Mouse (Mus musculus) hindbrain, postnatal 0 days (tissue): ENCODE measurements at regions not wholly inside any gene's neighbourhood (a gene's known extent, or its start where the extent isn't known, plus 50 kb on each side); places are given as distances from the start of the nearest gene placed in this dataset.

Source experiments
- ATAC-seq: fragments of 200-750 bp; cut with Nextera tagmentation; 2 replicates; pipeline ENCODE4 v1.8.0; 2017; ENCODE audit warnings: mild to moderate bottlenecking, moderate TSS enrichment, moderate library complexity
- DNase-seq: peaks from one replicate; pipeline ENCODE4 v3.0.0-alpha.2; 2015; ENCODE audit warnings: low spot score
- H3K27ac ChIP-seq: fragments of 300-500 bp; sonication (generic); 2 replicates; pipeline ENCODE4 v1.5.1; 2014; ENCODE audit warnings: mild to moderate bottlenecking
- H3K27me3 ChIP-seq: fragments of 300-500 bp; sonication (generic); 2 replicates; pipeline ENCODE4 v1.6.1; 2014; ENCODE audit warnings: low read length, mixed read lengths; ENCODE audit not compliant: insufficient read depth
- H3K36me3 ChIP-seq: fragments of 300-500 bp; sonication (generic); 2 replicates; pipeline ENCODE4 v1.6.1; 2014; ENCODE audit warnings: low read length, mixed read lengths; ENCODE audit not compliant: insufficient read depth
- H3K4me1 ChIP-seq: fragments of 300-500 bp; sonication (generic); 2 replicates; pipeline ENCODE4 v1.6.1; 2014; ENCODE audit warnings: antibody characterized with exemption, low read length, mixed read lengths; ENCODE audit not compliant: insufficient read depth
- H3K4me2 ChIP-seq: fragments of 300-500 bp; sonication (generic); 2 replicates; pipeline ENCODE4 v1.6.1; 2014; ENCODE audit warnings: low read depth, mild to moderate bottlenecking, low read length, moderate library complexity, mixed read lengths
- H3K4me3 ChIP-seq: fragments of 300-500 bp; sonication (generic); 2 replicates; pipeline ENCODE4 v1.5.1; 2014; ENCODE audit warnings: low read length
- H3K9ac ChIP-seq: fragments of 300-500 bp; sonication (generic); replicated peaks from 2 replicates; pipeline ENCODE4 v1.6.1; 2014; ENCODE audit warnings: mild to moderate bottlenecking, low read length, moderate library complexity, mixed read lengths
- H3K9me3 ChIP-seq: fragments of 300-500 bp; sonication (generic); 2 replicates; pipeline ENCODE4 v1.6.1; 2016; ENCODE audit warnings: low read length, mixed read lengths
- CTCF ChIP-seq: IDR thresholded peaks from 2 replicates; pipeline ENCODE4 v1.5.1; 2016; ENCODE audit warnings: antibody characterized with exemption, control low read depth, low read depth
- WGBS: fragments of 180-500 bp; shearing (Covaris S2); extraction: QIAGEN DNeasy Blood & Tissue Kit; methylation state at CpG from one replicate; pipeline ENCODE4 v1.1.7; 2014; 5-methylcytosine and 5-hydroxymethylcytosine counted together

GRCm38 (mm10) chr3:137057911-137058260 is 283.0 kb upstream of the Emcn start:
- Histone ChIP-seq H3K9me3 (no peaks in the 10 kb centered on the region), H3K4me2 (no peak overlapping the region), H3K27me3 (no peaks in the 10 kb centered on the region), H3K9ac (no peak overlapping the region), H3K36me3 (no peaks in the 10 kb centered on the region), H3K27ac (peak overlapping the region; percentile 33; the same call in 1 of the 2 replicates), H3K4me1 (0 out of 2 replicates have a peak, but pooled peaks cover 4% of the 10 kb centered on the region), H3K4me3 (no peak overlapping the region)
- no peak for TF ChIP-seq CTCF
- ATAC-seq: no peak
- DNase-seq: no peak
- WGBS: 78% methylated on average over 4 of the region's 4 CpGs

- 79% methylated on average over 2 of the region's 2 CpGs for WGBS
- no peak overlapping the region for H3K27ac ChIP-seq
- no peaks in the 10 kb centered on the region for H3K36me3 ChIP-seq
- DNase-seq (no peak), ATAC-seq (no peak)
- no peaks in the 10 kb centered on the region for H3K9me3 ChIP-seq
- H3K27me3 ChIP-seq: no peaks in the 10 kb centered on the region
- no peak overlapping the region for H3K4me2 ChIP-seq
- no peak for TF ChIP-seq CTCF
- 0 out of 2 replicates have a peak, but pooled peaks cover 2% of the 10 kb centered on the region for H3K4me1 ChIP-seq
- H3K4me3 ChIP-seq: no peak overlapping the region
- H3K9ac ChIP-seq: no peak overlapping the region
These were observed 278.8 kb upstream of the Emcn start for GRCm38 (mm10) chr3:137062067-137062466.

GRCm38 (mm10) chr3:137067336-137067735 is 273.5 kb upstream of the Emcn start:
- Histone ChIP-seq H3K4me1 (no peaks in the 10 kb centered on the region), H3K9me3 (no peaks in the 10 kb centered on the region), H3K27ac (no peak overlapping the region), H3K4me3 (no peak overlapping the region), H3K36me3 (no peaks in the 10 kb centered on the region), H3K4me2 (no peak overlapping the region), H3K27me3 (no peaks in the 10 kb centered on the region), H3K9ac (no peak overlapping the region)
- TF ChIP-seq CTCF: no peak
- DNase-seq (peak; percentile 59), ATAC-seq (no peak)
- WGBS: 58% methylated on average over 1 of the region's 1 CpGs

GRCm38 (mm10) chr3:137069334-137069733 is 271.5 kb upstream of the Emcn start:
- Histone ChIP-seq H3K4me3 (no peak overlapping the region), H3K36me3 (no peaks in the 10 kb centered on the region), H3K4me1 (no peaks in the 10 kb centered on the region), H3K9ac (no peak overlapping the region), H3K27ac (no peak overlapping the region), H3K27me3 (no peaks in the 10 kb centered on the region), H3K4me2 (no peak overlapping the region), H3K9me3 (no peaks in the 10 kb centered on the region)
- no peak for DNase-seq
- no peak for TF ChIP-seq CTCF
- no peak for ATAC-seq
- 98% methylated on average over 3 of the region's 3 CpGs for WGBS

- ATAC-seq (no peak), DNase-seq (no peak)
- Histone ChIP-seq H3K4me2 (no peak overlapping the region), H3K27ac (no peak overlapping the region), H3K4me1 (no peaks in the 10 kb centered on the region), H3K36me3 (no peaks in the 10 kb centered on the region), H3K4me3 (no peak overlapping the region), H3K9me3 (no peaks in the 10 kb centered on the region), H3K27me3 (no peaks in the 10 kb centered on the region), H3K9ac (no peak overlapping the region)
- no peak for TF ChIP-seq CTCF
- whole genome bisulfite sequencing: 75% methylated on average over 13 of the region's 13 CpGs
These were observed 262.9 kb upstream of the Emcn start for GRCm38 (mm10) chr3:137077718-137078599.

GRCm38 (mm10) chr3:137078600-137078975 is 262.3 kb upstream of the Emcn start:
- Histone ChIP-seq H3K27me3 (no peaks in the 10 kb centered on the region), H3K9me3 (no peaks in the 10 kb centered on the region), H3K4me2 (no peak overlapping the region), H3K27ac (no peak overlapping the region), H3K9ac (no peak overlapping the region), H3K4me1 (no peaks in the 10 kb centered on the region), H3K36me3 (no peaks in the 10 kb centered on the region), H3K4me3 (no peak overlapping the region)
- DNase-seq (no peak), ATAC-seq (no peak)
- no peak for TF ChIP-seq CTCF
- WGBS: 69% methylated on average over 3 of the region's 3 CpGs

GRCm38 (mm10) chr3:137086896-137087295 is 254.0 kb upstream of the Emcn start:
- Histone ChIP-seq H3K4me3 (no peak overlapping the region), H3K9me3 (no peaks in the 10 kb centered on the region), H3K4me2 (no peak overlapping the region), H3K4me1 (no peaks in the 10 kb centered on the region), H3K36me3 (no peaks in the 10 kb centered on the region), H3K27me3 (no peaks in the 10 kb centered on the region), H3K9ac (no peak overlapping the region), H3K27ac (no peak overlapping the region)
- no peak for DNase-seq
- WGBS: 88% methylated on average over 8 of the region's 8 CpGs
- ATAC-seq: no peak
- TF ChIP-seq CTCF: no peak
